Mouse (Mus musculus) lung, postnatal 0 days (tissue): ENCODE results near the gene Atp2b2.

Experiments used
- CTCF ChIP-seq: IDR thresholded peaks from 2 replicates; pipeline ENCODE4 v1.5.1; 2016; ENCODE audit warnings: antibody characterized with exemption, mild to moderate bottlenecking
- EP300 ChIP-seq: IDR thresholded peaks from 2 replicates; pipeline ENCODE4 v1.6.1; 2016; ENCODE audit warnings: antibody characterized with exemption, mild to moderate bottlenecking, control low read depth

DNA sequence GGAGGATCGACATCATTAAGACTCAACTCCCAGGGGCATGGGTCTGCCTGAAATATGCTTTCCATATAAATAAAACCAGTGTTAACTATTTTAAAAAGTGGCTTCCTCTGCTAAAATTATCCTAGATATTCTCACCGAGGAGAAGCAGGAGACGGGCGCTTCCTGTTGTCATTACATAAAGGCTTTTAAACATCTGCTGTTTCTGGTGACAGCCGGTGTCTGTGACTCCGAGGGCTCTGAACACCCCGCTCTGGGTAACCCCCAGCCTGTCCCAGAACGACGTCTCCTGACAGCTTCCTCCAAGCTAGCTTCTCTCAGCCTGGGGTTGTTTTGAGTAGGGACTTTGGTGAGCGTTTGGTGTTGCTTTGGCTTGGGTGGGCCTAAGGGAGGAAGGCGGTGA is 273.6 kb downstream of the Atp2b2 start:
- TF ChIP-seq EP300 = no peak
- TF ChIP-seq CTCF = no peak
